Mouse (Mus musculus) hindbrain, postnatal 0 days (tissue): ENCODE measurements around the gene Tpcn1. TPM values are rescaled to one million over a fixed set of nuclear protein-coding genes. Genes with fewer than 3 reads are reported as not detected.

Experiments
- ATAC-seq: fragments of 200-750 bp; cut with Nextera tagmentation; 2 replicates; pipeline ENCODE4 v1.8.0; 2017; ENCODE audit warnings: mild to moderate bottlenecking, moderate TSS enrichment, moderate library complexity
- DNase-seq: peaks from one replicate; pipeline ENCODE4 v3.0.0-alpha.2; 2015; ENCODE audit warnings: low spot score
- H3K27ac ChIP-seq: fragments of 300-500 bp; sonication (generic); 2 replicates; pipeline ENCODE4 v1.5.1; 2014; ENCODE audit warnings: mild to moderate bottlenecking
- H3K27me3 ChIP-seq: fragments of 300-500 bp; sonication (generic); 2 replicates; pipeline ENCODE4 v1.6.1; 2014; ENCODE audit warnings: low read length, mixed read lengths; ENCODE audit not compliant: insufficient read depth
- H3K36me3 ChIP-seq: fragments of 300-500 bp; sonication (generic); 2 replicates; pipeline ENCODE4 v1.6.1; 2014; ENCODE audit warnings: low read length, mixed read lengths; ENCODE audit not compliant: insufficient read depth
- H3K4me1 ChIP-seq: fragments of 300-500 bp; sonication (generic); 2 replicates; pipeline ENCODE4 v1.6.1; 2014; ENCODE audit warnings: antibody characterized with exemption, low read length, mixed read lengths; ENCODE audit not compliant: insufficient read depth
- H3K4me2 ChIP-seq: fragments of 300-500 bp; sonication (generic); 2 replicates; pipeline ENCODE4 v1.6.1; 2014; ENCODE audit warnings: low read depth, mild to moderate bottlenecking, low read length, moderate library complexity, mixed read lengths
- H3K4me3 ChIP-seq: fragments of 300-500 bp; sonication (generic); 2 replicates; pipeline ENCODE4 v1.5.1; 2014; ENCODE audit warnings: low read length
- H3K9ac ChIP-seq: fragments of 300-500 bp; sonication (generic); replicated peaks from 2 replicates; pipeline ENCODE4 v1.6.1; 2014; ENCODE audit warnings: mild to moderate bottlenecking, low read length, moderate library complexity, mixed read lengths
- H3K9me3 ChIP-seq: fragments of 300-500 bp; sonication (generic); 2 replicates; pipeline ENCODE4 v1.6.1; 2016; ENCODE audit warnings: low read length, mixed read lengths
- CTCF ChIP-seq: IDR thresholded peaks from 2 replicates; pipeline ENCODE4 v1.5.1; 2016; ENCODE audit warnings: antibody characterized with exemption, control low read depth, low read depth
- WGBS: fragments of 180-500 bp; shearing (Covaris S2); extraction: QIAGEN DNeasy Blood & Tissue Kit; methylation state at CpG from one replicate; pipeline ENCODE4 v1.1.7; 2014; 5-methylcytosine and 5-hydroxymethylcytosine counted together
- polyA plus RNA-seq: library from polyadenylated mRNA; unstranded; fragments of >200 nt; fragmentation: Nextera tagmentation; extraction: Ambion mirVana; gene quantifications from 2 replicates; pipeline ENCODE4 v1.2.1, GENCODE M21; 2015
- total RNA-seq: library from RNA; depleted of rRNA; stranded (reverse); fragments of >200 nt; gene quantifications from 2 replicates; pipeline ENCODE4 v1.2.3, GENCODE M21; 2014

The Tpcn1 gene
- total and polyA plus RNA-seq, 2 experiments from 2014 or later: 15.4 to 30.7 TPM

GRCm38 (mm10) chr5:120604839-120605238 is 16.4 kb upstream of the Tpcn1 start:
- Histone ChIP-seq H3K27ac (peak overlapping the region; percentile 77; the same call in 1 of the 2 replicates), H3K4me1 (peaks cover 9% of the 10 kb centered on the region; the same call in 1 of the 2 replicates), H3K27me3 (no peaks in the 10 kb centered on the region), H3K4me3 (peak overlapping the region; percentile 35), H3K9ac (peak overlapping the region; percentile 49), H3K9me3 (no peaks in the 10 kb centered on the region), H3K36me3 (no peaks in the 10 kb centered on the region; the same call in 1 of the 2 replicates), H3K4me2 (peak overlapping the region; percentile 63)
- DNase-seq: peak; percentile 94
- peak; percentile 89 for TF ChIP-seq CTCF
- no peak for ATAC-seq
- WGBS: 2% methylated on average over 6 of the region's 6 CpGs

GRCm38 (mm10) chr5:120603515-120603914 is 15.0 kb upstream of the Tpcn1 start:
- 45% methylated on average over 7 of the region's 7 CpGs for WGBS
- H3K27me3 ChIP-seq: no peaks in the 10 kb centered on the region
- H3K36me3 ChIP-seq: no peaks in the 10 kb centered on the region
- no peak for TF ChIP-seq CTCF
- peaks cover 9% of the 10 kb centered on the region; the same call in 1 of the 2 replicates for H3K4me1 ChIP-seq
- no peaks in the 10 kb centered on the region for H3K9me3 ChIP-seq
- no peak overlapping the region for H3K9ac ChIP-seq
- no peak for DNase-seq
- no peak overlapping the region for H3K4me2 ChIP-seq
- no peak overlapping the region for H3K4me3 ChIP-seq
- H3K27ac ChIP-seq: no peak overlapping the region
- ATAC-seq: no peak

GRCm38 (mm10) chr5:120602210-120602609 is 13.7 kb upstream of the Tpcn1 start:
- H3K27ac ChIP-seq: no peak overlapping the region
- peaks cover 9% of the 10 kb centered on the region; the same call in 1 of the 2 replicates for H3K4me1 ChIP-seq
- WGBS: 89% methylated on average over 12 of the region's 12 CpGs
- no peaks in the 10 kb centered on the region for H3K27me3 ChIP-seq
- H3K36me3 ChIP-seq: no peaks in the 10 kb centered on the region
- no peak overlapping the region for H3K9ac ChIP-seq
- H3K4me2 ChIP-seq: no peak overlapping the region
- no peaks in the 10 kb centered on the region for H3K9me3 ChIP-seq
- H3K4me3 ChIP-seq: no peak overlapping the region
- no peak for TF ChIP-seq CTCF
- no peak for DNase-seq
- no peak for ATAC-seq

- H3K4me2 ChIP-seq: no peak overlapping the region
- WGBS: 47% methylated on average over 11 of the region's 11 CpGs
- no peak overlapping the region for H3K27ac ChIP-seq
- peak; percentile 74 for TF ChIP-seq CTCF
- no peak overlapping the region for H3K4me3 ChIP-seq
- no peaks in the 10 kb centered on the region for H3K9me3 ChIP-seq
- H3K36me3 ChIP-seq: no peaks in the 10 kb centered on the region
- DNase-seq (peak; percentile 68), ATAC-seq (peak; percentile 25; the same call in 1 of the 2 replicates)
- H3K4me1 ChIP-seq: peaks cover 9% of the 10 kb centered on the region; the same call in 1 of the 2 replicates
- no peaks in the 10 kb centered on the region for H3K27me3 ChIP-seq
- no peak overlapping the region for H3K9ac ChIP-seq
These were observed 12.6 kb upstream of the Tpcn1 start for GRCm38 (mm10) chr5:120600946-120601668.

GRCm38 (mm10) chr5:120599625-120600024 is 11.2 kb upstream of the Tpcn1 start:
- no peaks in the 10 kb centered on the region for H3K36me3 ChIP-seq
- H3K4me1 ChIP-seq: peaks cover 4% of the 10 kb centered on the region; the same call in 1 of the 2 replicates
- no peak overlapping the region for H3K4me3 ChIP-seq
- H3K9ac ChIP-seq: no peak overlapping the region
- no peaks in the 10 kb centered on the region for H3K27me3 ChIP-seq
- H3K9me3 ChIP-seq: no peaks in the 10 kb centered on the region
- DNase-seq (no peak), ATAC-seq (no peak)
- H3K4me2 ChIP-seq: no peak overlapping the region
- H3K27ac ChIP-seq: no peak overlapping the region
- TF ChIP-seq CTCF: no peak
- WGBS: 97% methylated on average over 6 of the region's 6 CpGs

- Histone ChIP-seq H3K9me3 (no peaks in the 10 kb centered on the region), H3K36me3 (no peaks in the 10 kb centered on the region), H3K4me3 (no peak overlapping the region), H3K27me3 (no peaks in the 10 kb centered on the region), H3K4me2 (no peak overlapping the region), H3K9ac (no peak overlapping the region), H3K27ac (no peak overlapping the region), H3K4me1 (no peaks in the 10 kb centered on the region)
- DNase-seq (no peak), ATAC-seq (no peak)
- WGBS: 86% methylated on average over 6 of the region's 6 CpGs
- no peak for TF ChIP-seq CTCF
These were observed 6.0 kb upstream of the Tpcn1 start for GRCm38 (mm10) chr5:120594485-120594884.

- no peak overlapping the region for H3K4me2 ChIP-seq
- no peaks in the 10 kb centered on the region for H3K27me3 ChIP-seq
- peaks cover 11% of the 10 kb centered on the region for H3K4me1 ChIP-seq
- H3K4me3 ChIP-seq: no peak overlapping the region
- H3K9me3 ChIP-seq: no peaks in the 10 kb centered on the region
- H3K27ac ChIP-seq: no peak overlapping the region
- ATAC-seq: no peak
- no peaks in the 10 kb centered on the region for H3K36me3 ChIP-seq
- no peak overlapping the region for H3K9ac ChIP-seq
- TF ChIP-seq CTCF: peak; percentile 62
- 69% methylated on average over 7 of the region's 7 CpGs for WGBS
- no peak for DNase-seq
These were observed 3.7 kb upstream of the Tpcn1 start for GRCm38 (mm10) chr5:120592141-120592540.
